Mouse (Mus musculus) WW6 (cell line): ENCODE results near the gene Josd2.

Experiments used
- DNase-seq: peaks from one replicate; pipeline ENCODE4 v3.0.0-alpha.2; 2013; ENCODE audit warnings: low read depth, low spot score

Gene Josd2

GRCm38 (mm10) chr7:44467811-44468411 is at the start of gene Josd2:
Gene Josd2, plus strand, starts transcription at chr7:44467980.
- DNase-seq = peak; percentile 90

- no peak for DNase-seq
These were observed 40.1 kb upstream of the Josd2 start for GRCm38 (mm10) chr7:44427666-44428065.

- no peak for DNase-seq
These were observed 39.4 kb upstream of the Josd2 start for GRCm38 (mm10) chr7:44428171-44428950.

- no peak for DNase-seq
These were observed 38.7 kb upstream of the Josd2 start, which contains the start of gene Lrrc4b for GRCm38 (mm10) chr7:44428968-44429521. Gene Lrrc4b, plus strand, starts transcription at chr7:44429018.

GRCm38 (mm10) chr7:44429534-44430488 is 38.0 kb upstream of the Josd2 start:
- DNase-seq = no peak

GRCm38 (mm10) chr7:44432550-44432949 is 35.2 kb upstream of the Josd2 start:
- no peak for DNase-seq

- DNase-seq = peak; percentile 98
These were observed 34.4 kb upstream of the Josd2 start for GRCm38 (mm10) chr7:44433371-44433770.

- DNase-seq = no peak
These were observed 33.7 kb upstream of the Josd2 start for GRCm38 (mm10) chr7:44434089-44434488.

GRCm38 (mm10) chr7:44435796-44436195 is 32.0 kb upstream of the Josd2 start:
- no peak for DNase-seq

GRCm38 (mm10) chr7:44436267-44436666 is 31.5 kb upstream of the Josd2 start:
- no peak for DNase-seq

- DNase-seq = no peak
These were observed 30.6 kb upstream of the Josd2 start for GRCm38 (mm10) chr7:44437188-44437587.

- DNase-seq = no peak
These were observed 29.8 kb upstream of the Josd2 start for GRCm38 (mm10) chr7:44437933-44438332.

- no peak for DNase-seq
These were observed 28.1 kb upstream of the Josd2 start for GRCm38 (mm10) chr7:44439696-44440095.

- no peak for DNase-seq
These were observed 27.3 kb upstream of the Josd2 start for GRCm38 (mm10) chr7:44440479-44440878.

- DNase-seq = no peak
These were observed 26.6 kb upstream of the Josd2 start for GRCm38 (mm10) chr7:44441180-44441579.

- no peak for DNase-seq
These were observed 26.1 kb upstream of the Josd2 start for GRCm38 (mm10) chr7:44441648-44442109.

GRCm38 (mm10) chr7:44442407-44442821 is 25.4 kb upstream of the Josd2 start:
- DNase-seq = no peak

GRCm38 (mm10) chr7:44443268-44444173 is 24.3 kb upstream of the Josd2 start:
- no peak for DNase-seq

GRCm38 (mm10) chr7:44444886-44445527 is 22.8 kb upstream of the Josd2 start:
- DNase-seq = no peak

- DNase-seq = no peak
These were observed 22.3 kb upstream of the Josd2 start for GRCm38 (mm10) chr7:44445528-44445923.
